Mouse (Mus musculus) heart, embryonic 10.5 days (tissue): ENCODE measurements around the gene Six5. TPM values are rescaled to one million over a fixed set of nuclear protein-coding genes. Genes with fewer than 3 reads are reported as not detected.

Experiments
- DNase-seq: peaks from one replicate; pipeline ENCODE4 v3.0.0-alpha.2; 2017; ENCODE audit warnings: low spot score
- H3K27ac ChIP-seq: fragments of 300-500 bp; sonication (generic); 2 replicates; pipeline ENCODE4 v1.5.1; 2016; ENCODE audit warnings: mild to moderate bottlenecking
- H3K27me3 ChIP-seq: fragments of 300-500 bp; sonication (generic); 2 replicates; pipeline ENCODE4 v1.6.1; 2016; ENCODE audit warnings: mild to moderate bottlenecking; ENCODE audit not compliant: poor library complexity, insufficient read depth, severe bottlenecking
- H3K36me3 ChIP-seq: fragments of 300-500 bp; sonication (generic); 2 replicates; pipeline ENCODE4 v1.6.1; 2016; ENCODE audit warnings: mild to moderate bottlenecking, moderate library complexity
- H3K4me1 ChIP-seq: fragments of 300-500 bp; sonication (generic); 2 replicates; pipeline ENCODE4 v1.6.1; 2016; ENCODE audit warnings: mild to moderate bottlenecking
- H3K4me3 ChIP-seq: fragments of 300-500 bp; sonication (generic); 2 replicates; pipeline ENCODE4 v1.5.1; 2016; ENCODE audit warnings: mild to moderate bottlenecking, moderate library complexity
- H3K9me3 ChIP-seq: fragments of 300-500 bp; sonication (generic); 2 replicates; pipeline ENCODE4 v1.6.1; 2016; ENCODE audit warnings: mild to moderate bottlenecking, moderate library complexity
- WGBS: fragments of 180-500 bp; shearing (Covaris S2); methylation state at CpG from one replicate; pipeline ENCODE4 v1.1.7; 2016; 5-methylcytosine and 5-hydroxymethylcytosine counted together
- polyA plus RNA-seq: library from polyadenylated mRNA; unstranded; fragments of >200 nt; fragmentation: Nextera tagmentation; extraction: Ambion mirVana; gene quantifications from 2 replicates; pipeline ENCODE4 v1.2.1, GENCODE M21; 2016

Six5 gene
- polyA plus RNA-seq = 5.7 and 6.1 TPM in 2 replicates

- H3K4me3 ChIP-seq = peak within 1 kb of the TSS; percentile 87
- no peaks in the 10 kb centered on the region for H3K9me3 ChIP-seq
- H3K36me3 ChIP-seq = peaks cover 34% of the 10 kb centered on the region; the same call in 1 of the 2 replicates
- peak within 1 kb of the TSS; percentile 98 for H3K27ac ChIP-seq
- peaks cover 64% of the 10 kb centered on the region for H3K4me1 ChIP-seq
- DNase-seq = no peak
- H3K27me3 ChIP-seq = peaks cover 20% of the 10 kb centered on the region
- WGBS = 3% methylated on average over 25 of the region's 36 CpGs
Observed at GRCm38 (mm10) chr7:19094471-19094825, at the start of gene Six5. Gene Six5 (plus strand): TSS chr7:19094594.

- Histone ChIP-seq H3K27ac (no peak overlapping the region), H3K4me1 (no peaks in the 10 kb centered on the region), H3K36me3 (peaks cover 99% of the 10 kb centered on the region), H3K27me3 (no peaks in the 10 kb centered on the region), H3K9me3 (no peaks in the 10 kb centered on the region), H3K4me3 (no peak overlapping the region)
- DNase-seq = no peak
- WGBS = 93% methylated on average over 6 of the region's 6 CpGs
Observed at GRCm38 (mm10) chr7:19044616-19045015, 49.8 kb upstream of the Six5 start.

- H3K4me3 ChIP-seq = no peak overlapping the region
- no peaks in the 10 kb centered on the region for H3K27me3 ChIP-seq
- no peak overlapping the region for H3K27ac ChIP-seq
- H3K9me3 ChIP-seq = no peaks in the 10 kb centered on the region
- H3K4me1 ChIP-seq = no peaks in the 10 kb centered on the region
- DNase-seq = no peak
- 91% methylated on average over 11 of the region's 11 CpGs for WGBS
- peaks cover 99% of the 10 kb centered on the region for H3K36me3 ChIP-seq
Observed at GRCm38 (mm10) chr7:19046286-19047069, 47.9 kb upstream of the Six5 start.

GRCm38 (mm10) chr7:19048006-19048527 is 46.3 kb upstream of the Six5 start:
- DNase-seq = no peak
- peaks cover 97% of the 10 kb centered on the region for H3K36me3 ChIP-seq
- H3K4me3 ChIP-seq = no peak overlapping the region
- no peaks in the 10 kb centered on the region for H3K27me3 ChIP-seq
- no peaks in the 10 kb centered on the region for H3K4me1 ChIP-seq
- H3K9me3 ChIP-seq = no peaks in the 10 kb centered on the region
- WGBS = 87% methylated on average over 14 of the region's 14 CpGs
- no peak overlapping the region for H3K27ac ChIP-seq

DNA sequence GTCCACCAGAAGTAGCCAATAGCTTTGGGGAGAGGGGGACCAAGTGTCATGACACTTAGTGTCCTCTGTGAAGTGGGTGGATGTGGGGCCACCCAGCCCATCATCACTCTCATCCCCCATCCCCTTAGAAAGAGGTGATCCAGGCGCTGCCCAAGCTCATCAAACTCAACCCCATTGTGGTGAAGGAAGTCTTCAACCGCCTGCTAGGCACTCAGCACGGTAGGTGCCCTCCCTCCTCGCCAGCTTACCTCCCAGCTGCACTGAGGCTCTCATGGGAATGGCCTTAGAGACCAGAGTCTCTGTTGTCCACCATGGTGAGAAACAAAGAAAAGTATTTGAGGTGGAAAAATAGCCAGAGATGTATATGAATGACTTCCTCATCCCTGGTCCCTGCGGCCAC is 45.1 kb upstream of the Six5 start:
- H3K4me3 ChIP-seq = no peak overlapping the region
- no peak overlapping the region for H3K27ac ChIP-seq
- no peak for DNase-seq
- peaks cover 6% of the 10 kb centered on the region for H3K4me1 ChIP-seq
- no peaks in the 10 kb centered on the region for H3K27me3 ChIP-seq
- H3K9me3 ChIP-seq = no peaks in the 10 kb centered on the region
- peaks cover 95% of the 10 kb centered on the region for H3K36me3 ChIP-seq
- WGBS = 90% methylated on average over 5 of the region's 5 CpGs

DNA sequence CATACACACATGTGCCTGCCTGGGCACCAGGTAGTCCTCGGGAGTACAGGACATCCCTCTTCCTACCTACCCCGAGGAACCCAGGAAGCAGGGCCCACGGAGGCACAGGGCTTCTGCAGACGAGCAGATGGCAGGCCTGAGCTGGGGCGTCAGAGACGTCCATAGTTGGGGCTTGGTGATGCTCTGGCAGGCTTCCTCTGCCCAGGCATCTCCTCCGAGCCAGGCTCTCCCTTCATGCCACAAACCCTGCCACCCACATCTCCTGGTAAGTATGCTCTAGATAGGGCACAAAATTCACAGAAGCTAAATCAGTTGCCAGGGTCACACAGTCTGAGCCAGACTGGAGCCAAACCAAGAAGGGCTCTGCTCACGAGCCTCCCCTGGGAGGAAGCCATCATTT is 44.2 kb upstream of the Six5 start:
- Histone ChIP-seq H3K27ac (no peak overlapping the region), H3K36me3 (peaks cover 86% of the 10 kb centered on the region), H3K27me3 (no peaks in the 10 kb centered on the region), H3K4me3 (no peak overlapping the region), H3K9me3 (no peaks in the 10 kb centered on the region), H3K4me1 (peaks cover 12% of the 10 kb centered on the region)
- DNase-seq = no peak
- WGBS = 88% methylated on average over 8 of the region's 8 CpGs

- 62% methylated on average over 4 of the region's 4 CpGs for WGBS
- H3K27ac ChIP-seq = 0 out of 2 replicates have a peak overlapping the region, but pooled peaks have one; percentile 7
Observed at GRCm38 (mm10) chr7:19051161-19051560, 43.2 kb upstream of the Six5 start.

GRCm38 (mm10) chr7:19052345-19053135 is 41.9 kb upstream of the Six5 start:
- DNase-seq = no peak
- Histone ChIP-seq H3K36me3 (peaks cover 66% of the 10 kb centered on the region), H3K9me3 (0 out of 2 replicates have a peak, but pooled peaks cover 3% of the 10 kb centered on the region), H3K27me3 (no peaks in the 10 kb centered on the region), H3K4me3 (no peak overlapping the region), H3K4me1 (peaks cover 12% of the 10 kb centered on the region), H3K27ac (no peak overlapping the region)
- 91% methylated on average over 15 of the region's 15 CpGs for WGBS

More at GRCm38 (mm10) chr7:19051161-19051560, 43.2 kb upstream of the Six5 start:
- H3K36me3 ChIP-seq = peaks cover 76% of the 10 kb centered on the region
- H3K27me3 ChIP-seq = no peaks in the 10 kb centered on the region
- H3K4me1 ChIP-seq = peaks cover 12% of the 10 kb centered on the region
- no peaks in the 10 kb centered on the region for H3K9me3 ChIP-seq
- H3K4me3 ChIP-seq = no peak overlapping the region
- DNase-seq = no peak

DNA sequence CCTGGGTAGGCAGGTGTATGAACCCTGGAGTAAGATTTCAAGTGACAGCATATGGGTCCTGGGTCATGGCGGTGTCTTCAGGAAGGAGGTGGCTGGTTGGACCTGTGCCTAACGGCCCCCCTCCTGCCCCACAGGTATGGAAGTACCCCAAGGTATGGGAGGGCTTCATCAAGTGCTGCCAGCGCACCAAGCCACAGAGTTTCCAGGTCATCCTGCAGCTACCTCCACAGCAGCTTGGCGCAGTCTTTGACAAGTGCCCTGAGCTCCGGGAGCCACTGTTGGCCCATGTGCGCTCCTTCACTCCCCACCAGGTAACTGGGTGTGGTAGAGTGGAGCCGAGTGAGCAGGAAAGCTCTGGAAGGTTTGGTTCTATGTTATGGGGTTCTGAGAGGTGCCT is 41.3 kb upstream of the Six5 start:
- WGBS = 86% methylated on average over 7 of the region's 7 CpGs
- Histone ChIP-seq H3K4me3 (no peak overlapping the region), H3K27me3 (no peaks in the 10 kb centered on the region), H3K27ac (no peak overlapping the region), H3K36me3 (peaks cover 60% of the 10 kb centered on the region), H3K9me3 (0 out of 2 replicates have a peak, but pooled peaks cover 3% of the 10 kb centered on the region), H3K4me1 (peaks cover 12% of the 10 kb centered on the region)
- no peak for DNase-seq

DNA sequence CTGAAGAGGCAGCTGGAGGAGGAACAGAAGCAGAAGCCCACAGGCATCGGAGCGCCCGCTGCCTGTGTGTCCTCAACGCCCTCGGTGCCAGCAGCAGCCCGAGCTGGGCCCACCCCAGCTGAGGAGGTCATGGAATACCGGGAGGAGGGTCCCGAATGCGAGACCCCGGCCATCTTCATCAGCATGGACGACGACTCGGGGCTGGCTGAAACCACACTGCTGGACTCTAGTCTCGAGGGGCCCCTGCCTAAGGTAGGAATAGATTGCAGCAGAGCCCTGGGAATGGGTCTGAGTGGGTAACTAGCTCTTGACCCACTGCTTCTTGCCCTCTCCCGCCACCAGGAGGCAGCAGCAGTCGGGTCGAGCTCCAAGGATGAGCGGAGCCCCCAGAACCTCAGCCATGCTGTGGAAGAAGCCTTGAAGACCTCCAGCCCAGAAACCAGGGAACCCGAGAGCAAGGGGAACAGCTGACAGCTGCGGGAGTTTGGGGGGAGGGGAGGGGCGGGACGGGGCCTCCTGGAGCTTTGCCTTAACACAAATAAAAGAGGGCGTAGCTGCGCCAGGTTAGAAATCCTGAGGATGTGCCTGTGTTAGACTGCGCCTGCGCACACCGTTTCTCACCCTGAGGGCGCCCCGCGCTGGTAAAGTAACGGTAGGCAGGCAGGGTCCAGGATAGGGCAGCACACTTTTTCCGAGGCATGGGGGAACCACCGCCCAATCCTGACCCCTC is 40.2 kb upstream of the Six5 start, which contains the start of gene Rsph6a:
Gene Rsph6a, plus strand, starts transcription at position 644 of the 730 bp plus-strand sequence.
- H3K36me3 ChIP-seq = peaks cover 49% of the 10 kb centered on the region
- DNase-seq = peak; percentile 83

DNA sequence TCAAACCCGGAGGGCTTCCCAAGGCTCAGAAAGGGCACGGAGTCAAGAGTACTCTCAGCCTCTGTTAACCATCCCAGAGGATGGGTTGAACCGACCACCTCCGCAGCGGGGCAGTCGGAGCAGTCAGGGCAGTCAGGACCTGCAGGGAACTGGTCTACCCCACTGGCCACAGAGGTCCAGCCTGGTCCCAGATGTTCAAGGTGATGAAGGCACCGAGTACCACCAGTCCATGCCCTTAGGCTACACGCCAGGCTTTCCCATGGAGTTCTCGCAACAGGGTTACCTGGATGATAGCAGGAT is 39.7 kb upstream of the Six5 start:
- DNase-seq = no peak
- peak overlapping the region; percentile 22 for H3K4me3 ChIP-seq
- peak overlapping the region; percentile 59; the same call in 1 of the 2 replicates for H3K27ac ChIP-seq
- H3K36me3 ChIP-seq = peaks cover 44% of the 10 kb centered on the region
- WGBS = 68% methylated on average over 9 of the region's 9 CpGs
- H3K27me3 ChIP-seq = no peaks in the 10 kb centered on the region
- 0 out of 2 replicates have a peak, but pooled peaks cover 3% of the 10 kb centered on the region for H3K9me3 ChIP-seq
- peaks cover 12% of the 10 kb centered on the region for H3K4me1 ChIP-seq

More for the DNA sequence above, 40.2 kb upstream of the Six5 start, which contains the start of gene Rsph6a:
- Histone ChIP-seq H3K27me3 (no peaks in the 10 kb centered on the region), H3K4me1 (peaks cover 12% of the 10 kb centered on the region), H3K9me3 (0 out of 2 replicates have a peak, but pooled peaks cover 3% of the 10 kb centered on the region), H3K4me3 (peak within 1 kb of the TSS; percentile 22), H3K27ac (peak within 1 kb of the TSS; percentile 59)
- 30% methylated on average over 33 of the region's 33 CpGs for WGBS

- H3K9me3 ChIP-seq = 0 out of 2 replicates have a peak, but pooled peaks cover 3% of the 10 kb centered on the region
- DNase-seq = no peak
- H3K4me3 ChIP-seq = no peak overlapping the region
- H3K27me3 ChIP-seq = no peaks in the 10 kb centered on the region
- H3K4me1 ChIP-seq = peaks cover 12% of the 10 kb centered on the region
- peaks cover 40% of the 10 kb centered on the region for H3K36me3 ChIP-seq
- H3K27ac ChIP-seq = no peak overlapping the region
- WGBS = 89% methylated on average over 8 of the region's 8 CpGs
Observed at GRCm38 (mm10) chr7:19055108-19055507, 39.3 kb upstream of the Six5 start.
